Mouse (Mus musculus) CD4-positive naive resting alpha-beta T cell, adult 57 days (primary cell): ENCODE data around the gene Try5. TPM values are rescaled to one million over a fixed set of nuclear protein-coding genes. Genes with fewer than 3 reads are reported as not detected.

Source experiments
- total RNA-seq: library from RNA; stranded (reverse); gene quantifications from one replicate; pipeline ENCODE4 v1.2.4, GENCODE M21; 2023

The Try5 gene
- not detected for total RNA-seq

GRCm38 (mm10) chr6:41316741-41317140, at the start of gene Try5:
Try5 (minus strand) TSS chr6:41316841.

GRCm38 (mm10) chr6:41353932-41354331, 37.3 kb upstream of the Try5 start, which contains the start of gene Try10:
Try10 (plus strand) TSS chr6:41354105.

GRCm38 (mm10) chr6:41301969-41302368, 14.7 kb downstream of the Try5 start, which contains the start of gene Try4:
Try4 (plus strand) TSS chr6:41302269.

Other genes with a start within 250 kb of the Try5 start
- gene Try4, start 14.6 kb downstream of the Try5 start, total RNA-seq = 2.5 TPM
- not detected for gene Try10, start 37.3 kb upstream of the Try5 start, total RNA-seq
- gene Prss3, start 60.8 kb upstream of the Try5 start, total RNA-seq = not detected
- gene Gm5771, start 75.5 kb upstream of the Try5 start, total RNA-seq = not detected
- not detected for gene Gm10334, start 129.3 kb upstream of the Try5 start, total RNA-seq
- not detected for gene Prss1, start 142.1 kb upstream of the Try5 start, total RNA-seq
- 3.3 TPM for gene Prss2, start 204.9 kb upstream of the Try5 start, total RNA-seq